Mouse (Mus musculus): ENCODE measurements at regions not wholly inside any gene's neighbourhood (a gene's known extent, or its start where the extent isn't known, plus 50 kb on each side); places are given as distances from the start of the nearest gene placed in this dataset.

DNA sequence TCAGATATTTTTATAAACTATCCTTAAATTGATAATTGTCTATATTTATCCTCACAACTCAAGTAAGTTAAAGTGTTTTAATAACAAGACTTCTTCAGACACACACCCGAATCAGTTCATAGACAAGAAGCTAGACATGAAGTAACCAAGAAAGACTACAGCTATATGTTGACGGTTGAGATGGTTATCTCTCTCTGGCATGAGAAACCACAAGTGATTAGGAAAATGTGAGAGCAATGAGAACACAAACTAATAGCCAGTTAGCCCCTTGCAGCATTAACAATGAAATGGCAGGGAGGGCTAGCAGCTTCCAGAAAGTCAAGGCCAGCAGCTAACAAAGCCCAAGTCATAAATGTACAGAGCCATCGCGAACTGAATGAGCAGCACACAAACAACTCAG, 333.8 kb upstream of the Rag2 start:
- WGBS: 94% methylated on average over 4 of the region's 4 CpGs
- DNase-seq (ENCODE audit: low spot score, missing footprints): no peak

GRCm38 (mm10) chr2:101295678-101296368, 328.7 kb upstream of the Rag2 start:
- no peak for DNase-seq (ENCODE audit: low spot score, missing footprints)
- no peaks in the 10 kb centered on the region for H3K9me3 ChIP-seq (ENCODE audit: control insufficient read depth, low read length)
- WGBS: 32% methylated on average over 10 of the region's 10 CpGs
- H3K4me1 ChIP-seq (ENCODE audit: control insufficient read depth, insufficient read depth, low read length): peaks cover 4% of the 10 kb centered on the region; the same call in 1 of the 2 replicates
- no peaks in the 10 kb centered on the region for H3K27me3 ChIP-seq (ENCODE audit: control insufficient read depth, insufficient read depth, low read length)
- H3K27ac ChIP-seq (ENCODE audit: low read depth, low read length): no peak overlapping the region
- no peak overlapping the region for H3K4me2 ChIP-seq
- H3K36me3 ChIP-seq (ENCODE audit: control insufficient read depth, insufficient read depth, low read length): no peaks in the 10 kb centered on the region
- no peak overlapping the region for H3K4me3 ChIP-seq (ENCODE audit: low read depth, low read length)
- peak; percentile 77 for ATAC-seq (ENCODE audit: low FRiP score)
- H3K9ac ChIP-seq (ENCODE audit: low read length): no peak overlapping the region

More for the DNA sequence above, 333.8 kb upstream of the Rag2 start:
- Histone ChIP-seq H3K4me2 (no peak overlapping the region), H3K9ac (ENCODE audit: low read length) (no peak overlapping the region), H3K4me1 (ENCODE audit: control insufficient read depth, insufficient read depth, low read length) (no peaks in the 10 kb centered on the region), H3K9me3 (ENCODE audit: control insufficient read depth, low read length) (no peaks in the 10 kb centered on the region), H3K27me3 (ENCODE audit: control insufficient read depth, insufficient read depth, low read length) (no peaks in the 10 kb centered on the region), H3K36me3 (ENCODE audit: control insufficient read depth, insufficient read depth, low read length) (no peaks in the 10 kb centered on the region), H3K4me3 (ENCODE audit: low read depth, low read length) (no peak overlapping the region), H3K27ac (ENCODE audit: low read depth, low read length) (no peak overlapping the region)
- no peak for ATAC-seq (ENCODE audit: low FRiP score)

- no peak for DNase-seq (ENCODE audit: low spot score, missing footprints)
- Histone ChIP-seq H3K27ac (ENCODE audit: low read depth, low read length) (no peak overlapping the region), H3K4me2 (no peak overlapping the region), H3K9me3 (ENCODE audit: control insufficient read depth, low read length) (no peaks in the 10 kb centered on the region), H3K36me3 (ENCODE audit: control insufficient read depth, insufficient read depth, low read length) (no peaks in the 10 kb centered on the region), H3K27me3 (ENCODE audit: control insufficient read depth, insufficient read depth, low read length) (no peaks in the 10 kb centered on the region), H3K4me3 (ENCODE audit: low read depth, low read length) (no peak overlapping the region), H3K9ac (ENCODE audit: low read length) (no peak overlapping the region), H3K4me1 (ENCODE audit: control insufficient read depth, insufficient read depth, low read length) (peaks cover 4% of the 10 kb centered on the region; the same call in 1 of the 2 replicates)
- 37% methylated on average over 3 of the region's 3 CpGs for WGBS
- no peak for ATAC-seq (ENCODE audit: low FRiP score)
These were observed 328.2 kb upstream of the Rag2 start for GRCm38 (mm10) chr2:101296369-101296682.

DNA sequence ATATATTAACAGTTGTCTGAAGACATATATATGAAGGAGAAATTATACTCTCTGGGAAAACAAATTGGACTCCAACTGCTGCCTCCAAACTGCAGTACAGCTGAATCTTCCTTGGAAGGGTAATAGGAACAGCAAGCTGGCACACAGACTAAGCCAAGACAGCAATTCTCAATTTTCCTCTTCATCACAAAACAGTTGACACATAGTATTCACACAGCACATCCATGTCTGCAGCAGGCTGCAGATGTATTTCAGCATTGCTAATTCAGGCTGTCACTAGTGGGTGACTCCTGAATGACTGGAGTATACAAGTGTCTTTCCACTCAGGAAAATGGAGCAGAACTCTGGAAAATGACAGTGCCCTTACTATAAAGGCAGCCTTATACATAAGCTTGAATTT, 327.7 kb upstream of the Rag2 start:
- no peaks in the 10 kb centered on the region for H3K9me3 ChIP-seq (ENCODE audit: control insufficient read depth, low read length)
- no peak overlapping the region for H3K4me2 ChIP-seq
- H3K27me3 ChIP-seq (ENCODE audit: control insufficient read depth, insufficient read depth, low read length): no peaks in the 10 kb centered on the region
- no peak for DNase-seq (ENCODE audit: low spot score, missing footprints)
- no peaks in the 10 kb centered on the region for H3K36me3 ChIP-seq (ENCODE audit: control insufficient read depth, insufficient read depth, low read length)
- no peak overlapping the region for H3K4me3 ChIP-seq (ENCODE audit: low read depth, low read length)
- H3K9ac ChIP-seq (ENCODE audit: low read length): no peak overlapping the region
- H3K27ac ChIP-seq (ENCODE audit: low read depth, low read length): no peak overlapping the region
- H3K4me1 ChIP-seq (ENCODE audit: control insufficient read depth, insufficient read depth, low read length): peaks cover 4% of the 10 kb centered on the region; the same call in 1 of the 2 replicates
- 0 out of 2 replicates have a peak, but pooled peaks have one; percentile 15 for ATAC-seq (ENCODE audit: low FRiP score)

GRCm38 (mm10) chr2:101299126-101299525, 325.4 kb upstream of the Rag2 start:
- Histone ChIP-seq H3K9ac (ENCODE audit: low read length) (no peak overlapping the region), H3K27ac (ENCODE audit: low read depth, low read length) (no peak overlapping the region), H3K9me3 (ENCODE audit: control insufficient read depth, low read length) (no peaks in the 10 kb centered on the region), H3K4me2 (no peak overlapping the region), H3K4me3 (ENCODE audit: low read depth, low read length) (no peak overlapping the region), H3K4me1 (ENCODE audit: control insufficient read depth, insufficient read depth, low read length) (peaks cover 4% of the 10 kb centered on the region; the same call in 1 of the 2 replicates), H3K36me3 (ENCODE audit: control insufficient read depth, insufficient read depth, low read length) (no peaks in the 10 kb centered on the region), H3K27me3 (ENCODE audit: control insufficient read depth, insufficient read depth, low read length) (no peaks in the 10 kb centered on the region)
- no peak for ATAC-seq (ENCODE audit: low FRiP score)
- WGBS: 84% methylated on average over 2 of the region's 2 CpGs
- no peak for DNase-seq (ENCODE audit: low spot score, missing footprints)

DNA sequence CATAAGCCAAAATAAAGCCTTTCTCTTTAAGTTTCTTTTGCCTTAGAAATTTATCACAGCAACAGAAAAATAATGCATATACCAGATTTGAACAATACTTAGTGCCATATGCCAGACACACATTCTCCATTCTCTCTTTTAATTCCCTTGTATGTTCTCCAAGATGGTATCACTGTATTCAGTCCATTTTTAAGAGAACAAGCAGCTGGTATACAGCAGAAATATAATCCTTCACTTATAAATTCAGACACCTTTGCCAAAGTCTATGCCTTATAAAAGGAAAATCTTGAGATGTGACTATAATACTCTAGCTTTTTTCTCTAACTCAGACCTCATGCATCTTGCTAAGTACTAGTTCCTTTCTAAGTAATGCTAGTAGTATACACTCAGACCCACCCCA, 324.4 kb upstream of the Rag2 start:
- Histone ChIP-seq H3K9ac (ENCODE audit: low read length) (no peak overlapping the region), H3K36me3 (ENCODE audit: control insufficient read depth, insufficient read depth, low read length) (no peaks in the 10 kb centered on the region), H3K4me3 (ENCODE audit: low read depth, low read length) (no peak overlapping the region), H3K9me3 (ENCODE audit: control insufficient read depth, low read length) (no peaks in the 10 kb centered on the region), H3K27me3 (ENCODE audit: control insufficient read depth, insufficient read depth, low read length) (no peaks in the 10 kb centered on the region), H3K4me1 (ENCODE audit: control insufficient read depth, insufficient read depth, low read length) (peaks cover 4% of the 10 kb centered on the region; the same call in 1 of the 2 replicates), H3K27ac (ENCODE audit: low read depth, low read length) (no peak overlapping the region), H3K4me2 (no peak overlapping the region)
- DNase-seq (ENCODE audit: low spot score, missing footprints) (no peak), ATAC-seq (ENCODE audit: low FRiP score) (no peak)

DNA sequence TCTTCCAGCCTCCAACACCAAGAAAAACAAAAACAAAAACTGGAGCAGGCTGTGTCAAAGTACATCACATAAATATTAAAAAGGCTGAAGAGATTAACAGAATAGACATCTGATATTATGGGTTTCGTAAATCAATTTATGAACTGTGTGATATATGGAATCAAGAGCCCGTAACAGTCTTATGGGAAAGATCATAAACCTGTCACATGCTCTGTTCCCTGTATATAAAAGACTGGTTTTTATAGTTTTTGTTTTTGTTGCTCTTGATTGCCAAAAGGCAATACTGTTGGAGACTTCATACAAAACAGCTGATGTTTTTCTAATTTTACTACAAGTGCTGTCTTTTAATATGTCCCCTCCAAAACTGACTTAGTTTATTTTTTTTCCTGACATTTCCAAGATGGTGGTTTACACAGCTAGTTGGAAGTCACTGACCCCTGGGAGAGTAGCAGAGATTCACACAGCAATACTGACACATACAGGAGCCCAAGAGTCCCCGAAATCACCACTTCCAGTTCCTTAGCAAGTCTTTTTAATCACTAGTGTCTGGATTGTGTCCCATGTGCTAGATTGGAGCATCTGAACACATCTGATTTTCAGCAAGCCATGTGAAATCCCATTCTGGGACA, 303.1 kb upstream of the Rag2 start:
- H3K4me3 ChIP-seq (ENCODE audit: low read depth, low read length): no peak overlapping the region
- H3K9me3 ChIP-seq (ENCODE audit: control insufficient read depth, low read length): no peaks in the 10 kb centered on the region
- H3K9ac ChIP-seq (ENCODE audit: low read length): no peak overlapping the region
- 81% methylated on average over 3 of the region's 3 CpGs for WGBS
- ATAC-seq (ENCODE audit: low FRiP score) (no peak), DNase-seq (ENCODE audit: low spot score, missing footprints) (no peak)
- H3K27me3 ChIP-seq (ENCODE audit: control insufficient read depth, insufficient read depth, low read length): no peaks in the 10 kb centered on the region
- H3K27ac ChIP-seq (ENCODE audit: low read depth, low read length): no peak overlapping the region
- no peaks in the 10 kb centered on the region for H3K36me3 ChIP-seq (ENCODE audit: control insufficient read depth, insufficient read depth, low read length)
- no peak overlapping the region for H3K4me2 ChIP-seq
- no peaks in the 10 kb centered on the region for H3K4me1 ChIP-seq (ENCODE audit: control insufficient read depth, insufficient read depth, low read length)

- DNase-seq (ENCODE audit: low spot score, missing footprints) (no peak), ATAC-seq (ENCODE audit: low FRiP score) (no peak)
- H3K4me3 ChIP-seq (ENCODE audit: low read depth, low read length): no peak overlapping the region
- no peaks in the 10 kb centered on the region for H3K36me3 ChIP-seq (ENCODE audit: control insufficient read depth, insufficient read depth, low read length)
- no peak overlapping the region for H3K4me2 ChIP-seq
- no peaks in the 10 kb centered on the region for H3K4me1 ChIP-seq (ENCODE audit: control insufficient read depth, insufficient read depth, low read length)
- no peak overlapping the region for H3K27ac ChIP-seq (ENCODE audit: low read depth, low read length)
- no peak overlapping the region for H3K9ac ChIP-seq (ENCODE audit: low read length)
- H3K9me3 ChIP-seq (ENCODE audit: control insufficient read depth, low read length): no peaks in the 10 kb centered on the region
- WGBS: 52% methylated on average over 1 of the region's 1 CpGs
- no peaks in the 10 kb centered on the region for H3K27me3 ChIP-seq (ENCODE audit: control insufficient read depth, insufficient read depth, low read length)
These were observed 267.8 kb upstream of the Rag2 start for GRCm38 (mm10) chr2:101356709-101357108.

DNA sequence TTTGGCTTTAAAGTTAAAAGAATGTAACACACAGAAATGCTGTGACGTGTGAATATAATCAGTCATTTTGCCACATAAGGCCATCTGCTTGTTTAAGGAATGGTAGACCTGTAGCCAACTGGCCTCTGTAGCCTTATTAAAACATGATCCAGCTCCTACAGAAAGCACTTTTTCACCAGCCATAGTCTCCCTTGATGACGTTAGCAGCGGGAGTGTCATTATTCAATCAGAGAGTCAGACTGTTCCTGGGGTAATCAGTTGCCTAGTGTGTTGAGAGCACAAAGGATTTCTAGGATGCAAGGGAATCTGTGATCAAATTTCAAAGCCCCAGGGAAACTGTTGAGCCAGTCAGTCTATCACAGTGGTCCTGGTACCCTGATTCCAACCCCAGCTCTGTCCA, 260.3 kb upstream of the Rag2 start:
- no peaks in the 10 kb centered on the region for H3K36me3 ChIP-seq (ENCODE audit: control insufficient read depth, insufficient read depth, low read length)
- H3K4me2 ChIP-seq: no peak overlapping the region
- H3K27ac ChIP-seq (ENCODE audit: low read depth, low read length): no peak overlapping the region
- H3K9me3 ChIP-seq (ENCODE audit: control insufficient read depth, low read length): no peaks in the 10 kb centered on the region
- ATAC-seq (ENCODE audit: low FRiP score) (0 out of 2 replicates have a peak, but pooled peaks have one; percentile 46), DNase-seq (ENCODE audit: low spot score, missing footprints) (no peak)
- WGBS: 38% methylated on average over 3 of the region's 3 CpGs
- H3K9ac ChIP-seq (ENCODE audit: low read length): no peak overlapping the region
- H3K27me3 ChIP-seq (ENCODE audit: control insufficient read depth, insufficient read depth, low read length): no peaks in the 10 kb centered on the region
- no peak overlapping the region for H3K4me3 ChIP-seq (ENCODE audit: low read depth, low read length)
- no peaks in the 10 kb centered on the region for H3K4me1 ChIP-seq (ENCODE audit: control insufficient read depth, insufficient read depth, low read length)

All from midbrain, embryonic 11.5 days (tissue).